Mouse (Mus musculus) kidney, adult 2 months (tissue): ENCODE measurements around the gene Nudt17.

Experiments used
- CTCF ChIP-seq: fragments of 200-500 bp; conservative IDR thresholded peaks from 2 replicates; pipeline ENCODE4 v1.5.1; 2011; ENCODE audit warnings: low read depth, mild to moderate bottlenecking, control low read depth, low read length, moderate library complexity, mixed read lengths; ENCODE audit not compliant: insufficient read depth, insufficient read length
- POLR2A ChIP-seq: fragments of 200-500 bp; IDR thresholded peaks from one replicate; pipeline ENCODE4 v1.6.1; 2011; ENCODE audit warnings: low read depth, low read length, control low read depth

- TF ChIP-seq CTCF, result peak; percentile 36
- no peak for TF ChIP-seq POLR2A
Observed at GRCm38 (mm10) chr3:96704778-96705177, 3.6 kb downstream of the Nudt17 start.
